Mouse (Mus musculus) liver, embryonic 13.5 days (tissue): ENCODE data around the gene Qsox1. TPM values are rescaled to one million over a fixed set of nuclear protein-coding genes. Genes with fewer than 3 reads are reported as not detected.

Experiments used
- ATAC-seq: fragments of 200-750 bp; cut with Nextera tagmentation; 2 replicates; pipeline ENCODE4 v1.8.0; 2017; ENCODE audit warnings: low read depth, mild to moderate bottlenecking, moderate number of reproducible peaks, moderate library complexity
- DNase-seq: peaks from one replicate; pipeline ENCODE4 v3.0.0; 2022
- H3K27ac ChIP-seq: fragments of 300-500 bp; sonication (generic); 2 replicates; pipeline ENCODE4 v1.5.1; 2015; ENCODE audit warnings: moderate library complexity, mild to moderate bottlenecking, inconsistent platforms
- H3K27me3 ChIP-seq: fragments of 300-500 bp; sonication (generic); 2 replicates; pipeline ENCODE4 v1.6.1; 2015; ENCODE audit warnings: mild to moderate bottlenecking, inconsistent platforms
- H3K36me3 ChIP-seq: fragments of 300-500 bp; sonication (generic); 2 replicates; pipeline ENCODE4 v1.6.1; 2015; ENCODE audit warnings: mild to moderate bottlenecking, inconsistent platforms
- H3K4me1 ChIP-seq: fragments of 300-500 bp; sonication (generic); replicated peaks from 2 replicates; pipeline ENCODE4 v1.6.1; 2015; ENCODE audit warnings: inconsistent platforms
- H3K4me2 ChIP-seq: fragments of 300-500 bp; sonication (generic); 2 replicates; pipeline ENCODE4 v1.6.1; 2015; ENCODE audit warnings: inconsistent platforms, mild to moderate bottlenecking, moderate library complexity
- H3K4me3 ChIP-seq: fragments of 300-500 bp; sonication (generic); replicated peaks from 2 replicates; pipeline ENCODE4 v1.5.1; 2015; ENCODE audit warnings: mild to moderate bottlenecking, inconsistent platforms
- H3K9ac ChIP-seq: fragments of 300-500 bp; sonication (generic); 2 replicates; pipeline ENCODE4 v1.6.1; 2015; ENCODE audit warnings: mild to moderate bottlenecking, inconsistent platforms
- H3K9me3 ChIP-seq: fragments of 300-500 bp; sonication (generic); replicated peaks from 2 replicates; pipeline ENCODE4 v1.6.1; 2016; ENCODE audit warnings: inconsistent platforms
- WGBS: fragments of 180-500 bp; shearing (Covaris S2); methylation state at CpG from one replicate; pipeline ENCODE4 v1.1.7; 2015; ENCODE audit not compliant: insufficient replicate concordance; 5-methylcytosine and 5-hydroxymethylcytosine counted together
- polyA plus RNA-seq: library from polyadenylated mRNA; unstranded; fragments of >200 nt; fragmentation: Nextera tagmentation; extraction: Ambion mirVana; gene quantifications from 2 replicates; pipeline ENCODE4 v1.2.1, GENCODE M21; 2015

The Qsox1 gene
- polyA plus RNA-seq, 1 experiment from 2014 or later: 21.4 TPM

GRCm38 (mm10) chr1:155798000-155798399, 14.7 kb downstream of the Qsox1 start:
- no peak overlapping the region for H3K9ac ChIP-seq
- WGBS: 79% methylated on average over 4 of the region's 4 CpGs
- DNase-seq: no peak
- H3K9me3 ChIP-seq: no peaks in the 10 kb centered on the region
- H3K4me3 ChIP-seq: no peak overlapping the region
- no peak overlapping the region for H3K27ac ChIP-seq
- no peaks in the 10 kb centered on the region for H3K27me3 ChIP-seq
- no peak for ATAC-seq
- H3K36me3 ChIP-seq: peaks cover 53% of the 10 kb centered on the region
- no peak overlapping the region for H3K4me2 ChIP-seq
- H3K4me1 ChIP-seq: peaks cover 20% of the 10 kb centered on the region

- Histone ChIP-seq H3K4me2 (no peak overlapping the region), H3K27me3 (no peaks in the 10 kb centered on the region), H3K4me3 (no peak overlapping the region), H3K9me3 (no peaks in the 10 kb centered on the region), H3K36me3 (peaks cover 50% of the 10 kb centered on the region), H3K27ac (no peak overlapping the region), H3K4me1 (peaks cover 20% of the 10 kb centered on the region), H3K9ac (no peak overlapping the region)
- DNase-seq: no peak
- WGBS: 70% methylated on average over 4 of the region's 4 CpGs
- ATAC-seq: no peak
These were observed 15.3 kb downstream of the Qsox1 start for GRCm38 (mm10) chr1:155797425-155797824.

- Histone ChIP-seq H3K36me3 (peaks cover 48% of the 10 kb centered on the region), H3K4me3 (no peak overlapping the region), H3K27me3 (no peaks in the 10 kb centered on the region), H3K27ac (no peak overlapping the region), H3K9ac (no peak overlapping the region), H3K4me1 (peaks cover 20% of the 10 kb centered on the region), H3K9me3 (no peaks in the 10 kb centered on the region), H3K4me2 (no peak overlapping the region)
- ATAC-seq (0 out of 2 replicates have a peak, but pooled peaks have one; percentile 33), DNase-seq (peak; percentile 13)
- WGBS: 53% methylated on average over 11 of the region's 11 CpGs
These were observed 15.8 kb downstream of the Qsox1 start for GRCm38 (mm10) chr1:155796757-155797405.

GRCm38 (mm10) chr1:155795791-155796233, 16.9 kb downstream of the Qsox1 start:
- no peak overlapping the region for H3K4me2 ChIP-seq
- 76% methylated on average over 5 of the region's 5 CpGs for WGBS
- ATAC-seq: no peak
- H3K36me3 ChIP-seq: peaks cover 45% of the 10 kb centered on the region
- H3K27me3 ChIP-seq: no peaks in the 10 kb centered on the region
- H3K4me3 ChIP-seq: no peak overlapping the region
- no peaks in the 10 kb centered on the region for H3K9me3 ChIP-seq
- H3K27ac ChIP-seq: no peak overlapping the region
- H3K9ac ChIP-seq: no peak overlapping the region
- H3K4me1 ChIP-seq: peaks cover 20% of the 10 kb centered on the region
- DNase-seq: no peak

GRCm38 (mm10) chr1:155794855-155795254, 17.8 kb downstream of the Qsox1 start:
- Histone ChIP-seq H3K4me1 (peaks cover 20% of the 10 kb centered on the region), H3K9me3 (no peaks in the 10 kb centered on the region), H3K4me3 (no peak overlapping the region), H3K27ac (no peak overlapping the region), H3K4me2 (no peak overlapping the region), H3K36me3 (peaks cover 45% of the 10 kb centered on the region), H3K9ac (no peak overlapping the region), H3K27me3 (no peaks in the 10 kb centered on the region)
- 75% methylated on average over 6 of the region's 6 CpGs for WGBS
- no peak for DNase-seq
- no peak for ATAC-seq

GRCm38 (mm10) chr1:155791919-155792318, 20.8 kb downstream of the Qsox1 start:
- peaks cover 54% of the 10 kb centered on the region for H3K36me3 ChIP-seq

GRCm38 (mm10) chr1:155790111-155790974, 22.3 kb downstream of the Qsox1 start:
- Histone ChIP-seq H3K9me3 (no peaks in the 10 kb centered on the region), H3K36me3 (peaks cover 67% of the 10 kb centered on the region), H3K27ac (no peak overlapping the region), H3K9ac (no peak overlapping the region), H3K4me3 (no peak overlapping the region), H3K27me3 (no peaks in the 10 kb centered on the region), H3K4me1 (peaks cover 2% of the 10 kb centered on the region; the same call in 1 of the 2 replicates), H3K4me2 (no peak overlapping the region)
- WGBS: 73% methylated on average over 16 of the region's 16 CpGs
- ATAC-seq: no peak
- no peak for DNase-seq

More at GRCm38 (mm10) chr1:155791919-155792318, 20.8 kb downstream of the Qsox1 start:
- ATAC-seq: no peak
- Histone ChIP-seq H3K4me1 (peaks cover 9% of the 10 kb centered on the region; the same call in 1 of the 2 replicates), H3K9ac (no peak overlapping the region), H3K4me2 (no peak overlapping the region), H3K27ac (no peak overlapping the region), H3K4me3 (no peak overlapping the region), H3K9me3 (no peaks in the 10 kb centered on the region), H3K27me3 (no peaks in the 10 kb centered on the region)
- no peak for DNase-seq
- WGBS: 56% methylated on average over 5 of the region's 5 CpGs

- H3K36me3 ChIP-seq: peaks cover 74% of the 10 kb centered on the region
- no peaks in the 10 kb centered on the region for H3K27me3 ChIP-seq
- no peak overlapping the region for H3K9ac ChIP-seq
- DNase-seq: no peak
- H3K9me3 ChIP-seq: no peaks in the 10 kb centered on the region
- WGBS: 67% methylated on average over 7 of the region's 7 CpGs
- no peak overlapping the region for H3K27ac ChIP-seq
- no peak overlapping the region for H3K4me2 ChIP-seq
- no peak overlapping the region for H3K4me3 ChIP-seq
- ATAC-seq: no peak
- peaks cover 18% of the 10 kb centered on the region for H3K4me1 ChIP-seq
These were observed 26.8 kb downstream of the Qsox1 start for GRCm38 (mm10) chr1:155785886-155786285.

- Histone ChIP-seq H3K4me2 (peak overlapping the region; percentile 24; the same call in 1 of the 2 replicates), H3K27me3 (no peaks in the 10 kb centered on the region), H3K4me3 (no peak overlapping the region), H3K9ac (no peak overlapping the region), H3K4me1 (peaks cover 18% of the 10 kb centered on the region), H3K27ac (no peak overlapping the region), H3K9me3 (no peaks in the 10 kb centered on the region), H3K36me3 (peaks cover 76% of the 10 kb centered on the region)
- ATAC-seq (peak; percentile 38; the same call in 1 of the 2 replicates), DNase-seq (no peak)
- WGBS: 27% methylated on average over 19 of the region's 19 CpGs
These were observed 28.1 kb downstream of the Qsox1 start for GRCm38 (mm10) chr1:155784343-155785205.

GRCm38 (mm10) chr1:155782382-155782781, 30.3 kb downstream of the Qsox1 start:
- ATAC-seq (no peak), DNase-seq (no peak)
- peaks cover 19% of the 10 kb centered on the region for H3K4me1 ChIP-seq
- H3K27me3 ChIP-seq: no peaks in the 10 kb centered on the region
- H3K36me3 ChIP-seq: peaks cover 63% of the 10 kb centered on the region
- H3K9me3 ChIP-seq: no peaks in the 10 kb centered on the region
- no peak overlapping the region for H3K4me2 ChIP-seq
- no peak overlapping the region for H3K4me3 ChIP-seq
- H3K27ac ChIP-seq: no peak overlapping the region
- H3K9ac ChIP-seq: no peak overlapping the region
- 48% methylated on average over 5 of the region's 5 CpGs for WGBS
